ENCODE assay signal across 30 mouse cellular contexts in the genomic region with DNA sequence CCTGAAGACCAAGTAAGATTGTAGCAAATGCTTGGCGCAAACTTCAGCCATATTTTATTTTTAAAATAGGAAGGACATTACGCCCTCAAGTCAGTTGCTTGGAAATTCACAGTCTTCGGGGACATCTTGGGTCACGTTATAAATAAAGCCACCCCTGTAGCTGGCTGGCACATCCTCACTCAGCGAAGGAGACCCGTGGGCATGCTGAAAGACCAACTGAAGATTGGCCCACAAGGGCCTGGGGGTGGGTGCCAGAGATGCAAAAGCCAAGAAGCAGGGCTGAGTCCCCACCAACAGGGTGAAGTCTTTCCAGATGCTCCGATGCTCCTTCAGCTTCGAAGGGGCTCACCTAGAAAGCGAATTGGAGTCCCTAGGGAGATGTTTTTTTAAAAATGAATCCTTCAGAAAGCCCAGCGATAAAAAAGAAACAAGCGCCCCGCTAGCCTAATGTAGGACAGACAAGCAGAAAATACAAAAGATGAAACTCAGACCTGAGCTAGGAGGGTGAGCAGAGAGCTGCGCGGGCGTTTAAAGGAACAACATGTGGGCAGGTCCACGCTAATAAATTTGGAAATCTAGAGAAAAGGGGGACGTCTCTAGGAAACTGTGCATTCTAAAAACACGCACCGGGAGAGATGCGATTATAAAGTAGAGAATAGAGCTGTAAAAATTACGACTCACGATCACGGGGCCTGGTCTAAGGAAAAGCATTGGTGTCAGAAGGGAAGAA.
DNase-seq lines count a peak whose midpoint lies in the region; ATAC-seq lines count a peak whose summit lies in the region.
"Had no signal": no experiment of that assay in that cellular context is flagged by ENCODE, and none has a peak within 500 bp of the region (broad histone marks: within the 10 kb centered on the region; RNA-seq: fewer than 3 reads in every experiment).

No protein-coding gene starts in this region.

- WGBS in neural tube, embryonic 12.5 days, result 46% methylated on average over 23 of the region's 23 CpGs

- no peak overlapping the region for H3K4me3 ChIP-seq in neural tube, embryonic 12.5 days
- H3K4me3 ChIP-seq: embryonic facial prominence, embryonic 13.5 days; forebrain, embryonic 10.5 days; forebrain, embryonic 15.5 days; heart, embryonic 10.5 days; heart, embryonic 15.5 days; hindbrain, embryonic 12.5 days; intestine, embryonic 15.5 days had no signal

- H3K27ac ChIP-seq in neural tube, embryonic 12.5 days, result no peak overlapping the region
- H3K27ac ChIP-seq: embryonic facial prominence, embryonic 13.5 days; forebrain, embryonic 10.5 days; forebrain, embryonic 15.5 days; heart, embryonic 10.5 days; heart, embryonic 15.5 days; hindbrain, embryonic 12.5 days; hindbrain, postnatal 0 days; intestine, embryonic 15.5 days; liver, embryonic 14.5 days; stomach, postnatal 0 days had no signal

- H3K27me3 ChIP-seq in neural tube, embryonic 12.5 days (replicated peaks), result no peaks in the 10 kb centered on the region
- H3K27me3 ChIP-seq: embryonic facial prominence, embryonic 13.5 days; forebrain, embryonic 15.5 days; heart, embryonic 15.5 days; hindbrain, embryonic 12.5 days; intestine, embryonic 15.5 days had no signal

- intact Hi-C loops in heart, postnatal 14 days (cut with DNase I), result no loop called here

- no peaks in the 10 kb centered on the region for H3K9me3 ChIP-seq in neural tube, embryonic 12.5 days
- H3K9me3 ChIP-seq: embryonic facial prominence, embryonic 13.5 days; forebrain, embryonic 10.5 days; forebrain, embryonic 15.5 days; heart, embryonic 10.5 days; heart, embryonic 15.5 days; hindbrain, embryonic 12.5 days; intestine, embryonic 15.5 days had no signal

- peak; percentile 82 for DNase-seq in heart, adult 11 months
- no peak for DNase-seq in heart, postnatal 14 days
- no peak for DNase-seq in neural tube, embryonic 10.5 days (ENCODE audit: extremely low spot score, low spot score)
- DNase-seq in frontal cortex, postnatal 36 days (ENCODE audit: low spot score in 2 of 2), result peak; percentile 35 to 68
- peak; percentile 57 for DNase-seq in telencephalon, adult 2 months (ENCODE audit: low read depth, low spot score)
- DNase-seq in spleen, postnatal 10 days (ENCODE audit: low spot score in 2 of 2), result no peak
- DNase-seq: adrenal gland, postnatal 14 days; cerebellum, adult 11-12 months; cerebellum, adult 9-11 months; gastrocnemius, postnatal 14 days; heart, postnatal 36 days; kidney, adult 2 months; kidney, postnatal 36 days; liver; lung, adult 2 months; lung, postnatal 10 days; thymus, adult 2 months; thymus, postnatal 36 days had no signal

- H3K4me1 ChIP-seq in neural tube, embryonic 12.5 days, result peaks cover 5% of the 10 kb centered on the region
- H3K4me1 ChIP-seq: embryonic facial prominence, embryonic 13.5 days; forebrain, embryonic 10.5 days; forebrain, embryonic 15.5 days; heart, embryonic 10.5 days; heart, embryonic 15.5 days; hindbrain, embryonic 12.5 days; intestine, embryonic 15.5 days had no signal

- peak overlapping the region; percentile 24 for H3K4me2 ChIP-seq in neural tube, embryonic 12.5 days (replicated peaks)
- H3K4me2 ChIP-seq: embryonic facial prominence, embryonic 13.5 days; forebrain, embryonic 15.5 days; heart, embryonic 15.5 days; hindbrain, embryonic 12.5 days; intestine, embryonic 15.5 days; midbrain, embryonic 11.5 days had no signal

- no peak overlapping the region for H3K9ac ChIP-seq in neural tube, embryonic 12.5 days
- H3K9ac ChIP-seq: embryonic facial prominence, embryonic 13.5 days; forebrain, embryonic 15.5 days; heart, embryonic 15.5 days; hindbrain, embryonic 12.5 days; intestine, embryonic 15.5 days; liver, embryonic 14.5 days had no signal

- H3K36me3 ChIP-seq in neural tube, embryonic 12.5 days, result no peaks in the 10 kb centered on the region
- H3K36me3 ChIP-seq: embryonic facial prominence, embryonic 13.5 days; forebrain, embryonic 10.5 days; forebrain, embryonic 15.5 days; heart, embryonic 10.5 days; heart, embryonic 15.5 days; hindbrain, embryonic 12.5 days; intestine, embryonic 15.5 days had no signal

- ATAC-seq in neural tube, embryonic 12.5 days (ENCODE audit: low FRiP score, low read depth), result no peak
- ATAC-seq: forebrain, embryonic 15.5 days; hindbrain, postnatal 0 days; intestine, embryonic 15.5 days had no signal

Comparison
In these comparisons a context has a peak if more than half of its experiments do, and no peak if none do; other contexts are left out.
1. DNase-seq: peak in heart, adult 11 months (single experiment), frontal cortex, postnatal 36 days (2 of 2) and telencephalon, adult 2 months (single experiment); none in heart, postnatal 14 days (0 of 2), neural tube, embryonic 10.5 days (single experiment) and spleen, postnatal 10 days (0 of 2).